Mouse (Mus musculus) embryonic facial prominence, embryonic 15.5 days (tissue): ENCODE data around the gene Borcs6. TPM values are rescaled to one million over a fixed set of nuclear protein-coding genes. Genes with fewer than 3 reads are reported as not detected.

ENCODE experiments used
- ATAC-seq: fragments of 200-750 bp; cut with Nextera tagmentation; 2 replicates; pipeline ENCODE4 v1.8.0; 2017; ENCODE audit warnings: low read depth, moderate TSS enrichment; ENCODE audit not compliant: insufficient number of reproducible peaks, low FRiP score, low TSS enrichment
- H3K27ac ChIP-seq: fragments of 300-500 bp; sonication (generic); replicated peaks from 2 replicates; pipeline ENCODE4 v1.5.1; 2015; ENCODE audit warnings: mild to moderate bottlenecking, inconsistent platforms
- H3K27me3 ChIP-seq: fragments of 300-500 bp; sonication (generic); 2 replicates; pipeline ENCODE4 v1.6.1; 2015; ENCODE audit warnings: inconsistent platforms
- H3K36me3 ChIP-seq: fragments of 300-500 bp; sonication (generic); 2 replicates; pipeline ENCODE4 v1.6.1; 2015; ENCODE audit warnings: mild to moderate bottlenecking, inconsistent platforms
- H3K4me1 ChIP-seq: fragments of 300-500 bp; sonication (generic); 2 replicates; pipeline ENCODE4 v1.6.1; 2015; ENCODE audit warnings: inconsistent platforms
- H3K4me2 ChIP-seq: fragments of 300-500 bp; sonication (generic); replicated peaks from 2 replicates; pipeline ENCODE4 v1.6.1; 2015; ENCODE audit warnings: mild to moderate bottlenecking, inconsistent platforms
- H3K4me3 ChIP-seq: fragments of 300-500 bp; sonication (generic); replicated peaks from 2 replicates; pipeline ENCODE4 v1.5.1; 2015; ENCODE audit warnings: mild to moderate bottlenecking, inconsistent platforms
- H3K9ac ChIP-seq: fragments of 300-500 bp; sonication (generic); 2 replicates; pipeline ENCODE4 v1.6.1; 2015; ENCODE audit warnings: inconsistent platforms
- H3K9me3 ChIP-seq: fragments of 300-500 bp; sonication (generic); replicated peaks from 2 replicates; pipeline ENCODE4 v1.6.1; 2016; ENCODE audit warnings: inconsistent platforms
- WGBS: fragments of 180-500 bp; shearing (Covaris S2); methylation state at CpG from one replicate; pipeline ENCODE4 v1.1.7; 2015; 5-methylcytosine and 5-hydroxymethylcytosine counted together
- polyA plus RNA-seq: library from polyadenylated mRNA; unstranded; fragments of >200 nt; fragmentation: Nextera tagmentation; extraction: Ambion mirVana; gene quantifications from 2 replicates; pipeline ENCODE4 v1.2.1, GENCODE M21; 2015

Borcs6 gene
- polyA plus RNA-seq, 1 experiment from 2014 or later, result 14.9 TPM

DNA sequence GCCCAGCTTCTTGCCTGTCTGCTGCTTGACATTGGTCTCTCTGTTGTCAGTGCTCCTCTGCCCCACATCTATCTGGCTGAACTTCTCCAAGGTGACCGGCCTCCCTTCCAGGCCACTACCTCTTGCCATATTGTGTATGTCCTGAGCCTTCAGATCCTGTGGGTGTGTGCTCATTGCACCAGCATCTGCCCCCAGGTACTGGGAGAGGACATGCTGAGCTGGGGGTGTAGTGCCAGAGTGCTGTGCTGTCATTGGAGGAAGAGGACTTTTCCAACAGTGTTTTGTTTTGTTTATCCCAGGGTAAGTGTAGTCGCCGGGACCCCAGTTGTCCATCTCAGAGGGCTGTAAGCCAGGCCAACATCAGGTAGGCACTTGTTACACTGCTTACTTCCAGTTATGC is 24.9 kb upstream of the Borcs6 start:
- H3K9ac ChIP-seq, result no peak overlapping the region
- no peak overlapping the region for H3K4me2 ChIP-seq
- no peaks in the 10 kb centered on the region for H3K27me3 ChIP-seq
- 87% methylated on average over 3 of the region's 3 CpGs for WGBS
- no peak for ATAC-seq
- no peaks in the 10 kb centered on the region for H3K9me3 ChIP-seq
- peaks cover 27% of the 10 kb centered on the region for H3K4me1 ChIP-seq
- H3K36me3 ChIP-seq, result peaks cover 58% of the 10 kb centered on the region
- no peak overlapping the region for H3K4me3 ChIP-seq
- no peak overlapping the region for H3K27ac ChIP-seq

DNA sequence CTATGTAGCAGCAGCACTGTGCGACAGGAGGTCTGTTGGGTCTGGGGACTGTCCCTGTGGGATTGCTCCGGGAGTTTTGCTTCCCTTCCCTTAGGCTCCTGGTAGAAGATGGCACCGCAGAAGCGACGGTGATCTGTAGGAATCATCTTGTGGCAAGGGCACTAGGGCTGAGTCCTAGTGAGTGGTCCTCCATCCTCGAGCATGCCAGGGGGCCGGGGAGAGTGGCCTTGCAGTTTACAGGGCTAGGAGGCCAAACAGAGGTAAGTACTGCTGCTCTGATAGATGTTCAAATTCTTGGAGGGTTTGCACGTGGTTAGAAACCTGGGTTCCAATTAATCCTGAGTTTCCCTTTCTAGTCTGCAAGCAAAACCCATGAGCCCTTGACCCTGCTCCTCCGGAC is 24.1 kb upstream of the Borcs6 start:
- Histone ChIP-seq H3K4me3 (peak overlapping the region; percentile 10; the same call in 1 of the 2 replicates), H3K36me3 (peaks cover 50% of the 10 kb centered on the region), H3K27me3 (no peaks in the 10 kb centered on the region), H3K27ac (peak overlapping the region; percentile 78), H3K4me1 (peaks cover 28% of the 10 kb centered on the region), H3K9ac (no peak overlapping the region), H3K9me3 (no peaks in the 10 kb centered on the region), H3K4me2 (peak overlapping the region; percentile 55; the same call in 1 of the 2 replicates)
- WGBS, result 81% methylated on average over 9 of the region's 9 CpGs
- ATAC-seq, result no peak

DNA sequence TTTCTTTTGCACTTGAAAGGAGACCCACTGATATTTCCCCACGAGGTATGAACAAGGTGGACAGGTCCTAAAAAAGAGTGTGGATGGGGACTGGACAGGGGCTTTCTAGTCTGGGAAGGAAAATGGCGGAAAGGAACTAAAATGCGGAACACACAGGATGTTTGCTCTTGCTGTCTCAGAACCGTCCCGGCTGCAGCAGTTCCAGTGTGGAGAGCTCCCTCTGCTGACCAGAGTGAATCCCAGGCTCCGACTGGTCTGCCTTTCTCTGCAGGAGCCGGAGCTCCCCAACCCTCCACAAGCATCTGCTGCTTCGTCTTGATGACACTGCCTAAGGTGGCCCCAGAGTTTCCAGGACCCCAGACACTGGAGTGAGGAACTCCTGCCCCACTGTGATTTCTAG is 23.7 kb upstream of the Borcs6 start:
- Histone ChIP-seq H3K4me3 (peak overlapping the region; percentile 10; the same call in 1 of the 2 replicates), H3K36me3 (peaks cover 45% of the 10 kb centered on the region), H3K9me3 (no peaks in the 10 kb centered on the region), H3K27ac (peak overlapping the region; percentile 92), H3K4me1 (peaks cover 28% of the 10 kb centered on the region), H3K4me2 (peak overlapping the region; percentile 55), H3K9ac (no peak overlapping the region), H3K27me3 (no peaks in the 10 kb centered on the region)
- peak; percentile 34; the same call in 1 of the 2 replicates for ATAC-seq
- WGBS, result 4% methylated on average over 8 of the region's 8 CpGs

DNA sequence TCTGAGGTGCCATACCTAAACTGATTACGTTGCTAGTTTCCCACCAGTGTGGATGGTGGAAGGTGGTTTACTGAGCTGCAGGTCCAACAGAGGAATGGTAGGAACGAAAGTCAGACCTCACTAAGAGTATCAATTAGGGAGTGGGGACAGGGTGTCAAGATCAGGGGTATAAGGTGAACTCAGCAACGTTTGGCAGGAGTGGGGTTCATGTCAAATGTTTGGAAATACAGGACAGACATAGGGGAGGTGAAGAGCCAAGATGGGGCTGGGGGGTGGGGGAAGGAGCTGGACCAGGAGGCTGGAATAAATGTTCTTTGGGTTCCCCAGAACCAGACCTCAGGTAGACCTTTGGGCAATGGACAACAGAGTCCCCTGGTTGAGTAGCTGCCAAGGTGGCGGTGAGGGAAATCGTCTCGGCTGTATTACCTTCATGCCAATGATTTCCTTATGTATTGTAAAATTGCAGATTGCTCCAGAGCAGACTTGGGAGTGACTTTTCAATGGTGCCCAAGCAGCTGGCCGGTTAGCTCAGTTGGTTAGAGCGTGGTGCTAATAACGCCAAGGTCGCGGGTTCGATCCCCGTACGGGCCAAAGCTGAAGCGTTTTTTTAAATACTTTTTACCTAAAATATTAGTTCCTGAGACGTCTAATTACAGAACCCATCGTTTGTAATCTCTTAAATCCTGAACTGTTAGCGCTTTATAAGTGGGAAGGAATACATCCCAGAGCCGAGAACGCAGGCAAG is 22.9 kb upstream of the Borcs6 start:
- ATAC-seq, result no peak

DNA sequence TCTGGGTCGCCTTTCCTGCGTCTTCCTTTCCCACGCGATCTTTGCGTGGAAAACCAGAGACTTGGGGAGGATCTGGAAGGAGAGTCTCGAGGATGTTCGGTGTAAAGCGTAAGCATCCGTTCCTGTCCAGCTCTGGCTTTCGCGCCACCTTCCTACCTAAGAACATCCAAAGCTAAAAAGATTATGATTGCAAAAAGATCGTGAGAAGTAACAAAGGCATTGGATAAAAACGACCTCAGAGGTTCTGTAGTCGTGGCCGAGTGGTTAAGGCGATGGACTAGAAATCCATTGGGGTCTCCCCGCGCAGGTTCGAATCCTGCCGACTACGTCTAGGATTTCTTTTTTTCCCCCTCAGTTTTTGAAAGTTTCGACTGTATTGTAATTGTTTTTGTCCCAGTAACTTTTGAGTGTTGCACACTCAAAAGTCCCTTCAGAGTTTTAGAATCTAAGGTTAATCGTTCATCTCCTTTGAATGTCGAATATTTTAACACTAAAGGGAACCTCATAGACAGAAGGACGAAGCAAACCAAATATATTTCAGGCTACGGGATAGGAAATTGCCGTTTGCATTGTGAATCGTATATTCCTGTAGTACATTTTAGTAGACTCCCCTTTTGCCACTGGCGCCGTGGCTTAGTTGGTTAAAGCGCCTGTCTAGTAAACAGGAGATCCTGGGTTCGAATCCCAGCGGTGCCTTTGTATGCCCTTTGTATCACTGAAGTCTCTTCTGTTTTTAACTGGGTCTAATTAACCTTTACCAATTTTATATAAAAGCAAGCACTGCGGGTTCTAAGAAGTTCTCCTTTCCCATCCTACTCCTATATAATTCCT is 22.1 kb upstream of the Borcs6 start:
- Histone ChIP-seq H3K9ac (peak overlapping the region; percentile 74), H3K4me2 (peak overlapping the region; percentile 55)
- 0 out of 2 replicates have a peak, but pooled peaks have one; percentile 17 for ATAC-seq

More for the DNA sequence above, 22.9 kb upstream of the Borcs6 start:
- Histone ChIP-seq H3K4me2 (peak overlapping the region; percentile 55), H3K9me3 (no peaks in the 10 kb centered on the region), H3K36me3 (peaks cover 37% of the 10 kb centered on the region), H3K4me1 (peaks cover 28% of the 10 kb centered on the region), H3K9ac (peak overlapping the region; percentile 74), H3K4me3 (peak overlapping the region; percentile 78), H3K27me3 (no peaks in the 10 kb centered on the region), H3K27ac (peak overlapping the region; percentile 92)
- WGBS, result 8% methylated on average over 20 of the region's 20 CpGs

DNA sequence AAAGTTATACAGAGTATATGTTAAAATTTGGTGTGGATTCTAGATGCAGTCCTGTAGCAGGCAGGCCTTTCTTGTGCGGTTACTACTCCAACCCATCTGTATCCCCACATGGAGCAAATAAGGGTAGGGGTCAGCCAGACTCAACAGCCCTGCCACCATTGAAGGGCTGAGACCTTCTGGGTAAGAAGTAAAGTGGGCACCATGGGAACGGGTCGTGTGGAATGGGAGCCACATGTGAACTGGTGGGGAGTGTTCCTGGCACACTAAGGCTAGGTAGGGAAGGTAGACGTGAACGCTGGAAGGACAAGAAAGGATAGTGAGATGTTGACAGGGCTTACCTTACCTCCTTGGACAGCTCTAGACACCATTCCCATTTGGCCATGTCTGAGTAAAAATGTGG is 21.3 kb upstream of the Borcs6 start:
- no peak for ATAC-seq
- peak overlapping the region; percentile 60 for H3K4me2 ChIP-seq
- peaks cover 28% of the 10 kb centered on the region for H3K4me1 ChIP-seq
- no peak overlapping the region for H3K9ac ChIP-seq
- no peak overlapping the region for H3K27ac ChIP-seq
- H3K36me3 ChIP-seq, result peaks cover 24% of the 10 kb centered on the region
- no peaks in the 10 kb centered on the region for H3K27me3 ChIP-seq
- WGBS, result 78% methylated on average over 5 of the region's 5 CpGs
- peak overlapping the region; percentile 78 for H3K4me3 ChIP-seq
- no peaks in the 10 kb centered on the region for H3K9me3 ChIP-seq

More for the DNA sequence above, 22.1 kb upstream of the Borcs6 start:
- Histone ChIP-seq H3K9me3 (no peaks in the 10 kb centered on the region), H3K36me3 (peaks cover 32% of the 10 kb centered on the region), H3K4me1 (peaks cover 28% of the 10 kb centered on the region), H3K4me3 (peak overlapping the region; percentile 78), H3K27ac (peak overlapping the region; percentile 92), H3K27me3 (no peaks in the 10 kb centered on the region)
- WGBS, result under 1% methylated on average over 34 of the region's 34 CpGs

DNA sequence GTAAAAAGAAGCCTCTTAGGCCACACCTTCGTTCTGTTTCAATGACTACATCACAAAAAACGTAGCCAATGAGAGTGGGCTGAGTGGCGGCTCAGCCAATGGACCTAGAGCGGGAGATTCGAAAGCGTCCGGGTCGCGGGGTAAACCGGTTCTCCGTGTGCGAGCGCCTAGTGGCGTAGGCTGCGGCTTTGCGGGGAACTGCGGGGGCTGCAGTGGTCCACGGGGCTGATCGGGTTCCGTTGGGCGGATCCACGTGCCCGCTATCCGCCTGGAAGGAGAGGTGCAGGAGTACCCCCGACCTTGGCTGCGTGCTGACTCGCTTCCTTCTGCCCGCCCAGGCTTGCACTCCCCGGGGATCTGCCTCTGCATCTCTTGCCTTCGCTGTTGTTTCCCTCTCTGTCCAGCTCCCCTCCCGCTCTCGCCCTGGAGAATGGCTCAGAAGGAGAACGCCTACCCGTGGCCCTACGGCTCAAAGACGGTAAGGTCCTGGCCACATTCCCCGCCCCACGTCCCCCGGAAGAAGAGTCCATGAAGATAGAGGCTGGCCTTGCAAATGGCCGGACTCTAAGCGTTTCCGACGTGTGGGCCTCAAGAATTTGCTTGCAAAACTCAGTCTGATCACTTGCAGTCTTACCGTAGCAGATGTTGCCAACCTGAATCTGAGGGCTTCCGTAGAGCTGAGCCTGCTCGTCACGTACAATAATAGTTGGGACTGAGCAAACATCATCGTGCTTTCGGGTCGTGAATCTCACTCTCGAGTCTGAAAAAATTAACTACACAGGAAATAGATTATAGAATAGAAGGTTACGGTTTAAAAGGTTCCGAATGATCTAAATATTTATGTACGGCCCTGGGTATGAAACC is 13.8 kb upstream of the Borcs6 start, which contains the start of gene Aurkb:
Gene Aurkb (plus strand): TSS at position 117 of the 864 bp plus-strand sequence.
- ATAC-seq, result peak; percentile 68
- H3K4me1 ChIP-seq, result peaks cover 27% of the 10 kb centered on the region
- H3K4me3 ChIP-seq, result peak within 1 kb of the TSS; percentile 84
- no peaks in the 10 kb centered on the region for H3K27me3 ChIP-seq
- H3K9me3 ChIP-seq, result no peaks in the 10 kb centered on the region
- peak within 1 kb of the TSS; percentile 63 for H3K9ac ChIP-seq
- peaks cover 21% of the 10 kb centered on the region for H3K36me3 ChIP-seq
- H3K4me2 ChIP-seq, result peak within 1 kb of the TSS; percentile 84
- H3K27ac ChIP-seq, result peak within 1 kb of the TSS; percentile 87
- under 1% methylated on average over 54 of the region's 54 CpGs for WGBS

DNA sequence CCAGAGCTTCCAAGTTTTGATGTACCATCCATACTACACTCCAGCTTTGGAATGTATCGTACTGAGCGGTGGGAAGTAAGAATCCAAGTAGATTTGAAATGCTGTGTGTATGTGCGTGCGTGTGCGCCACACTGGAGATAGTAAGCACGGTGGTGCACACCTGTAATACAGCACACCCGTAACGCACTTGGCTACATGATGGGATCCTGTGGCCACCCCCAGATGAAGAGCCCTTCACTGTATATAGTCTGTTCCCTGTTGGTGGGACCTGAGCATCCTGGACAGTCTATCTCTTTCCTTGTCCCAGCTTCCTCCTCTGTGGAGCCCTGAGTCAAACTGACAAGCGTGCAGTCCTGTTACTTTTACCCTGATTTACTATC is 13.1 kb upstream of the Borcs6 start:
- Histone ChIP-seq H3K4me2 (peak overlapping the region; percentile 84), H3K9me3 (no peaks in the 10 kb centered on the region), H3K4me1 (peaks cover 27% of the 10 kb centered on the region), H3K36me3 (peaks cover 26% of the 10 kb centered on the region), H3K27ac (peak overlapping the region; percentile 87), H3K9ac (peak overlapping the region; percentile 63), H3K27me3 (no peaks in the 10 kb centered on the region), H3K4me3 (peak overlapping the region; percentile 84)
- WGBS, result 9% methylated on average over 9 of the region's 9 CpGs
- no peak for ATAC-seq

DNA sequence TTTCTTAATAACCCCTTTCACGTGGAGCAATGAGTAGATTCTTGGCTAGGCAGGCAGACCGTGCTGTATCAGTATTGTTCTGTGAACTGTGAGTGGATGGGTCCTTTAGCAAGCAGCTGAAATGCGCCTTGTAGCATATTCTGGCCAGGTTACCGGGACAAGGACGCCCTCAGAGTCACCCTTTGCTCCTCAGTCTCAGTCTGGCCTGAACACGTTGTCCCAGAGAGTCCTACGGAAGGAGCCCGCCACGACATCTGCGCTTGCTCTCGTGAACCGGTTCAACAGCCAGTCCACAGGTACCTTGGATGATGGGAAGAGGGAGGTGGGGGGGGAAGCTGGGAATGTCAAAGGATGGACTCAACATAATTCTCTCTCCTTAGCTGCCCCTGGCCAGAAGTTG is 11.9 kb upstream of the Borcs6 start:
- peaks cover 27% of the 10 kb centered on the region for H3K4me1 ChIP-seq
- peaks cover 29% of the 10 kb centered on the region for H3K36me3 ChIP-seq
- H3K4me3 ChIP-seq, result peak overlapping the region; percentile 84; the same call in 1 of the 2 replicates
- no peak overlapping the region for H3K27ac ChIP-seq
- H3K27me3 ChIP-seq, result no peaks in the 10 kb centered on the region
- ATAC-seq, result no peak
- 89% methylated on average over 12 of the region's 12 CpGs for WGBS
- H3K4me2 ChIP-seq, result peak overlapping the region; percentile 84
- no peaks in the 10 kb centered on the region for H3K9me3 ChIP-seq
- no peak overlapping the region for H3K9ac ChIP-seq

DNA sequence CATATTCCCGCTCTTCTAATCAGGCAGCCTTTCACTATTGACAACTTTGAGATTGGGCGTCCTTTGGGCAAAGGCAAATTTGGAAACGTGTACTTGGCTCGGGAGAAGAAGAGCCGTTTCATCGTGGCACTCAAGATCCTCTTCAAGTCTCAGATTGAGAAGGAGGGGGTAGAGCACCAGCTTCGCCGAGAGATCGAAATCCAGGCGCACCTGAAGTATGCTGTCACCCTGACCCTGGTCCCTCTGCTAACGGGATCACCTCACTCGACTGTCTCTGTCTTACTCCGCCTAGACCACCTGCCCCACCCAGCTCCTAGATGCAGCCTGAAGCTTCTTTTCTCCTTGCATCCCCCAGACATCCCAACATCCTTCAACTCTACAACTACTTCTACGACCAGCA is 11.4 kb upstream of the Borcs6 start:
- Histone ChIP-seq H3K4me2 (no peak overlapping the region), H3K4me3 (no peak overlapping the region), H3K9me3 (no peaks in the 10 kb centered on the region), H3K9ac (no peak overlapping the region), H3K27ac (no peak overlapping the region), H3K27me3 (no peaks in the 10 kb centered on the region), H3K4me1 (peaks cover 27% of the 10 kb centered on the region), H3K36me3 (peaks cover 29% of the 10 kb centered on the region)
- ATAC-seq, result no peak
- WGBS, result 95% methylated on average over 14 of the region's 14 CpGs
